Mouse (Mus musculus): ENCODE data around the gene Jam3.

Jam3 gene

GRCm38 (mm10) chr9:27109533-27110514, 45.4 kb downstream of the Jam3 start:
- peak in 1 of 2 experiments; percentile 8 for DNase-seq

GRCm38 (mm10) chr9:27108451-27108850, 46.8 kb downstream of the Jam3 start:
- DNase-seq = no peak

GRCm38 (mm10) chr9:27106081-27106480, 49.1 kb downstream of the Jam3 start:
- peak in 1 of 2 experiments; percentile 6 for DNase-seq

GRCm38 (mm10) chr9:27101466-27101865, 53.8 kb downstream of the Jam3 start:
- DNase-seq = no peak

- DNase-seq = no peak
Measured at GRCm38 (mm10) chr9:27099474-27099873, 55.7 kb downstream of the Jam3 start.

- DNase-seq = no peak
Measured at GRCm38 (mm10) chr9:27098557-27098956, 56.7 kb downstream of the Jam3 start.

- DNase-seq = no peak
Measured at GRCm38 (mm10) chr9:27098092-27098491, 57.1 kb downstream of the Jam3 start.

GRCm38 (mm10) chr9:27092916-27093315, 62.3 kb downstream of the Jam3 start:
- no peak for DNase-seq

GRCm38 (mm10) chr9:27090801-27091775, 64.1 kb downstream of the Jam3 start:
- no peak for DNase-seq

- no peak for DNase-seq
Measured at GRCm38 (mm10) chr9:27090134-27090533, 65.1 kb downstream of the Jam3 start.

GRCm38 (mm10) chr9:27087402-27087801, 67.8 kb downstream of the Jam3 start:
- DNase-seq = no peak

- DNase-seq = no peak
Measured at GRCm38 (mm10) chr9:27086256-27086655, 69.0 kb downstream of the Jam3 start.

GRCm38 (mm10) chr9:27075812-27076211, 79.4 kb downstream of the Jam3 start:
- no peak for DNase-seq

GRCm38 (mm10) chr9:27074677-27075076, 80.5 kb downstream of the Jam3 start:
- DNase-seq = no peak

GRCm38 (mm10) chr9:27070895-27071294, 84.3 kb downstream of the Jam3 start:
- DNase-seq = no peak

GRCm38 (mm10) chr9:27058341-27058740, 96.9 kb downstream of the Jam3 start:
- DNase-seq = no peak

- no peak for DNase-seq
Measured at GRCm38 (mm10) chr9:27049492-27049891, 105.7 kb downstream of the Jam3 start.

Measured in spleen, adult 18-20 months (tissue).